Mouse (Mus musculus) telencephalon, adult 2 months (tissue): ENCODE results near the gene Rab24.

Experiments used
- DNase-seq: peaks from one replicate; pipeline ENCODE4 v3.0.0-alpha.2; 2011; ENCODE audit warnings: low read depth, low spot score

The Rab24 gene

GRCm38 (mm10) chr13:55329109-55329682 is 7.5 kb upstream of the Rab24 start:
- DNase-seq, result no peak

DNA sequence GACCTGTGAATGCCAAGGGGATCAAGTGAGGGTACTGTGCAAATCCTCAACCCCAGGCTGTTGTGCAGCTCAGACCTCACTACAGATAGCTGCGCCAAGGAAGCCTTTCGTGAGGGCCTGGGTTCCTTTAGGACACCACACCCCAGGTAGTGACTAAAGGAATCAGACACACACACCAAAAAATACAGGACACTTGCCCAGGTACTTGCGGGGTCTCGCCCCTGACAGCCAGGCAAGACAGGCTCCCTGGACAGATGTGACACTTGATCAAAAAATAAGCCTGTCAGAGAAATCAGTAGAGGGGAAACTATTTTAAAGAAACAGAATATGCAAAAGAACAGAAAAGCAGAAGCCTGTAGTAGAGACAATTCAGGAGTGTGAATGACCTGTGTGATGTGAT is 6.9 kb upstream of the Rab24 start:
- no peak for DNase-seq

- no peak for DNase-seq
Observed at GRCm38 (mm10) chr13:55328171-55328570, 6.4 kb upstream of the Rab24 start.

DNA sequence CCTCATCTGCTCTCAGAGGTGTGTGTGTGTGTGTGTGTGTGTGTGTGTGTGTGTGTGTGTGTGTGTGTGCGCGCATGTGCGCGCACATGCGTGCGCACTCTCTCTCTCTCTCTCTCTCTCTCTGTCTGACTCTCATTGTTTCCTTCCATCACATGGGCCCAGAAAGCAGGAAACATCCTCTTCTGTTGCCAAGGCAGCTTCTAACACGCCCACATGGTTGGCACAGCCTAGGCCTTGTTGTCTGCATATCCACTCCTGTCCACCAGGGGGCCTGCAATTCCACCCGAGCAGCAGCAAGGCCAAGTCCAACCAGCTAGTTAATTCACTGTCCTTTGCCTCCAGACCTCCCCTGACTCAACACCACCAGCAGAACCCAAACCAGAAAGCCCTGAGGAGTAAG is 5.9 kb upstream of the Rab24 start:
- peak; percentile 96 for DNase-seq

- DNase-seq, result no peak
Observed at GRCm38 (mm10) chr13:55327169-55327568, 5.4 kb upstream of the Rab24 start.

GRCm38 (mm10) chr13:55325596-55325995 is 3.9 kb upstream of the Rab24 start:
- no peak for DNase-seq

- DNase-seq, result peak; percentile 47
Observed at GRCm38 (mm10) chr13:55322130-55322825, 532 bp upstream of the Rab24 start.

GRCm38 (mm10) chr13:55319931-55320533 is 1.7 kb downstream of the Rab24 start, which contains the start of gene Prelid1:
Gene Prelid1, plus strand, starts transcription at chr13:55320500.
- no peak for DNase-seq

DNA sequence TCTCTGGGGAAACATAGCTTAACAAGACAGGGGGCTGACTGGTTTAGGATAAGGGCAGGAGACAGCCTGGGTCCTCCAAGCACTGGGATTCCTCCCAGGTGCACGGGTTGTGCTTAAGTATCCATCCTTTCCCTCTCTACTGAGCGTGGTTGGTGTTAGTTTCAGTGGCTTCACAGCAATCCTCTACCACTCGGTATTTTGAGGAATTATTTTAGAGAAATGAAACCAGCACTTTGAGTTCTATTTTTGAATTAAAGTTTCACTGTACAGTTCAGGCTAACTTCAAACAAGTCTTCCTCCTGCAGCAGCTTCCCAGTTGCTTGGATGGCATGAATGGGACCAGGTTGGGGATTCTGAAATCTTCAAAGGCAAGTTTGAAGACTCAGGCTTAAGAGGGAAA is 3.4 kb downstream of the Rab24 start:
- DNase-seq, result no peak

- DNase-seq, result no peak
Observed at GRCm38 (mm10) chr13:55314891-55315412, 6.8 kb downstream of the Rab24 start.

DNA sequence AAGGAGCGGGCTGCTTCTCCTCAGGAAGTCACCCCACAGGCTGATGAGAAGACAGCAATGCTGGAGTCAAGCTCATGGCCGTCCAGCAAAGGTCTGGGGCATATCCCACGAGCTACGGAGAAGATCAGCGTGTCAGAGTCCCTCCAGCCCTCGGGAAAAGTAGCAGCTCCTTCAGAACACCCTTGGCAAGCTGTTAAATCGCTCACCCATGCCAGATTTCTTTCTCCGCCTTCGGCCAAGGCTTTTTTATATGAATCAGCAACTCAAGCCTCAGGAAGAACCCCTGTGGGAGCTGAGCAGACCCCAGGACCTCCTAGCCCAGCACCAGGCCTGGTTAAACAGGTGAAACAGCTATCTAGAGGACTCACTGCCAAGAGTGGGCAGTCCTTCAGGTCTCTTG is 8.7 kb downstream of the Rab24 start:
- no peak for DNase-seq

- peak; percentile 74 for DNase-seq
Observed at GRCm38 (mm10) chr13:55312028-55312630, 9.6 kb downstream of the Rab24 start.

DNA sequence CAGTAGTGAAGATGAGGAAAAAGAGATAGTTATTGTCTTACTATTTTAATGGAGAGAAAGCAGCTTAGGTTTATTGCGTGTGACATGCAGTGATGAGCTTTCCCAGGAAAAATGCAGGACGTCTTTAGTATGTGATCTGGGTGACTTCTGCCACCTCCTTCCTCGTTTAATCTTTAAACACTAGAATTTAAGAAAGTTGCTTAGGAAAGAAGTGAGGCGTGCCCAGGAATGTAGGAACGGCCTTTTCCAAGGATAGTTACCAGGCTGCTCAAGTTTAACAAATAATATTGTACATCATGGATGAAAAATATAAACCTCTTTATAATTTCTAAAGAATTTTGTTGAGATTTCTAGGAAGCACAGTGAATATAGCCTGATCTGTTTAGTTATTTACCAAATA is 20.8 kb downstream of the Rab24 start:
- no peak for DNase-seq

DNA sequence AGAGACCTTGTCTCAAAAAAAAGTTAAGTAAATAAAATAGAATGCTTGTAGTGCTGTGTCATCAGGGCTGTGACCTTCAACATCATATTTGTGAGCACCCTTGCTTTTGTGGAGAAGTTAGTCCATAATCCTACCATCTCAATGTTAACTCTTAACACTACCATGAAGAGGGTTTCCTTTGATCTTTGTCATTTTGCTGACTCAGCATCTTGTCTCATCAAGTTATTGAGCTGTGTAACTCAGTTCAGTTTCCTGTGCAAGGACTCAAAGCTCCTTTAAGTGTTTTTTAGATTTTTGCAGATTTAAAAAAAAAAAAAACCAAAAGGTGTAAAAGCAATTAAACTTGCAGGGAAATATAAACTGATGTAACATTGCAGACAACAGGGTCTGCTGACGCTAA is 25.0 kb downstream of the Rab24 start:
- DNase-seq, result no peak

DNA sequence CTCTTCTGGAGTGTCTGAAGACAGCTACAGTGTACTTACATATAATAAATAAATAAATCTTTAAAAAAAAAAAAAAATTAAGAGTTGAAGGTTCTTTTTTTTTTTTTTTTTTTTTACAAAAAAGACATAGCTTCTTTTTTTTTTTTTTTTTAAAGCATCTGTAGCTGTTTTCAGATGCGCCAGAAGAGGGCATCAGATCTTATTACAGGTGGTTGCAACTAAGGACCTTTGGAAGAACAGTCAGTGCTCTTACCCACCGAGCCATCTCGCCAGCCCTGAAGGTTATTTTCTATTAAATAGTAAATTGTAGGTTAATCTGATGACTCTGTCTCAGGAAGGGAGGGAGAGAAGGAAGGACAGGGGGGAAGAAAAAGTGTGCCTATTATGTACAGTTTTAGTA is 32.9 kb downstream of the Rab24 start:
- DNase-seq, result no peak

GRCm38 (mm10) chr13:55277646-55278045 is 44.1 kb downstream of the Rab24 start:
- no peak for DNase-seq

DNA sequence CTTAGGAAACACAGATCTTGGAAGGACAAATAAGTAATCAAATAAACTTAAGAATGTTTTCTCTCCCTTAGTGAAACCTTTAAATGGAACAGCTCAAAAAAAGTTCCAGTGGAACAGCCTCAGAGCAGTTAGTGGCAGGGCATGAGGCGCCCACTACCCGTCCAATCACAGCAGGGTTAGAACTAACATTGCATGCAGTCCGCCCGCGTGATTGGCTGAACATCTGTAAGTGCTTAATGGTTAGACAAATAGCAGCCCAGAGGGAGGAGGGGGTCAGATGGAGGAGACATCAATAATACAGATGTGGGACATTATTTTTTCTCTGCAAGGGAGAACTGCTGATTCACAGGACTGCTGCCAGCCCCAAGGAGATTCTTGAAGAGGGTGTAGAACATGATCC is 44.5 kb downstream of the Rab24 start:
- DNase-seq, result no peak
